Mouse (Mus musculus) brain, embryonic 14.5 days (tissue): Measurements from ENCODE around the gene Serpina1c.
"Not testable (repeated sequence)": the region's sequence is repeated elsewhere in the genome, so short reads cannot be mapped to it uniquely, and the experiment has no call there.

Experiments used
- CTCF ChIP-seq: fragments of 200-500 bp; IDR thresholded peaks from 2 replicates; pipeline ENCODE4 v1.5.1; 2012; ENCODE audit warnings: inconsistent platforms, mild to moderate bottlenecking, moderate library complexity, borderline replicate concordance; ENCODE audit not compliant: insufficient read depth, insufficient read length; ENCODE audit errors: extremely low read depth
- POLR2A ChIP-seq: fragments of 200-500 bp; IDR thresholded peaks from 2 replicates; pipeline ENCODE4 v1.6.1; 2012; ENCODE audit warnings: mild to moderate bottlenecking, inconsistent platforms, borderline replicate concordance; ENCODE audit not compliant: poor library complexity, insufficient read depth, insufficient read length, severe bottlenecking; ENCODE audit errors: extremely low read depth

- TF ChIP-seq CTCF, POLR2A: not testable (repeated sequence)
These were observed 2.8 kb downstream of the Serpina1c start for GRCm38 (mm10) chr12:103901929-103902328.
